Mouse (Mus musculus) small intestine, adult 2 months (tissue): Measurements from ENCODE around the gene Sdhaf1. TPM values are rescaled to one million over a fixed set of nuclear protein-coding genes. Genes with fewer than 3 reads are reported as not detected.

Experiments used
- H3K27ac ChIP-seq: fragments of 200-500 bp; 2 replicates; pipeline ENCODE4 v1.5.1; 2012; ENCODE audit warnings: low read depth, low read length, control low read depth, inconsistent platforms; ENCODE audit not compliant: insufficient read depth
- H3K27me3 ChIP-seq: fragments of 200-500 bp; 2 replicates; pipeline ENCODE4 v1.6.1; 2012; ENCODE audit warnings: mild to moderate bottlenecking, moderate library complexity, low read length, inconsistent platforms; ENCODE audit not compliant: control insufficient read depth, insufficient read depth
- H3K36me3 ChIP-seq: fragments of 200-500 bp; 2 replicates; pipeline ENCODE4 v1.6.1; 2012; ENCODE audit warnings: mild to moderate bottlenecking, low read length, control low read depth, inconsistent platforms; ENCODE audit not compliant: control insufficient read depth, insufficient read depth
- H3K4me1 ChIP-seq: fragments of 200-500 bp; 2 replicates; pipeline ENCODE4 v1.6.1; 2012; ENCODE audit warnings: low read length, inconsistent platforms, mixed read lengths; ENCODE audit not compliant: control insufficient read depth, insufficient read depth, insufficient read length
- H3K4me3 ChIP-seq: fragments of 200-500 bp; 2 replicates; pipeline ENCODE4 v1.5.1; 2012; ENCODE audit warnings: low read depth, mild to moderate bottlenecking, control low read depth, inconsistent platforms, low read length, moderate library complexity
- CTCF ChIP-seq: fragments of 200-500 bp; IDR thresholded peaks from 2 replicates; pipeline ENCODE4 v1.5.1; 2012; ENCODE audit warnings: low read depth, mild to moderate bottlenecking, control low read depth, inconsistent platforms, low read length, moderate library complexity, mixed read lengths; ENCODE audit not compliant: insufficient replicate concordance, insufficient read length; ENCODE audit errors: extremely low read depth
- POLR2A ChIP-seq: fragments of 200-500 bp; IDR thresholded peaks from 2 replicates; pipeline ENCODE4 v1.6.1; 2012; ENCODE audit warnings: low read depth, mild to moderate bottlenecking, control low read depth, inconsistent platforms, low read length, moderate library complexity
- WGBS: fragments of 180-500 bp; shearing (Covaris S2); methylation state at CpG from one replicate; pipeline ENCODE4 v1.1.7; 2018; 5-methylcytosine and 5-hydroxymethylcytosine counted together
- polyA plus RNA-seq: library from polyadenylated mRNA; depleted of rRNA; stranded (reverse); fragments of >200 nt; gene quantifications from 2 replicates; pipeline ENCODE4 v1.2.3, GENCODE M21; 2012

The Sdhaf1 gene
- polyA plus RNA-seq, 1 experiment, result 23.4 TPM

DNA sequence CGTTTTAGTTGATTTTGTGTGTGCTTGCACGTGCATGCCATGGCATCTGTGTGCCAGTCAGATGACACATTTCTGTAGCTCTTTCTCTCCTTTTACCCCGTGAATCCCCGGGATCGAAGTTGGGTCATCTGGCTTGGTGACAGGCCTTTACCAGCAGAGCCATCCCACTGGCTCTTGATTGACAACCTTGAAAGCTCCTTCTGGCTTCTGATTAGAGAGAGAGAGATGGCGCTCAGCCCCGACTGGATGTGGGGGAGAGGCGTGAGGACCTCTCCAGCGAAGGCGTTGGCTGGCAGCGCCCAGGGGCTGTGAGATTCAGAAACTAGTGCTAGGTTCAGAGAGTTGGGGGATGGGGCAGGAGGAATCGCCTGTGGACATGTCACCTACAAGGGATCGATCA, 29.9 kb downstream of the Sdhaf1 start:
- Histone ChIP-seq H3K27ac (no peak overlapping the region), H3K27me3 (peaks cover 8% of the 10 kb centered on the region; the same call in 1 of the 2 replicates), H3K4me3 (no peak overlapping the region), H3K4me1 (no peaks in the 10 kb centered on the region), H3K36me3 (no peaks in the 10 kb centered on the region)
- no peak for TF ChIP-seq POLR2A
- TF ChIP-seq CTCF, result no peak
- 81% methylated on average over 13 of the region's 13 CpGs for WGBS

DNA sequence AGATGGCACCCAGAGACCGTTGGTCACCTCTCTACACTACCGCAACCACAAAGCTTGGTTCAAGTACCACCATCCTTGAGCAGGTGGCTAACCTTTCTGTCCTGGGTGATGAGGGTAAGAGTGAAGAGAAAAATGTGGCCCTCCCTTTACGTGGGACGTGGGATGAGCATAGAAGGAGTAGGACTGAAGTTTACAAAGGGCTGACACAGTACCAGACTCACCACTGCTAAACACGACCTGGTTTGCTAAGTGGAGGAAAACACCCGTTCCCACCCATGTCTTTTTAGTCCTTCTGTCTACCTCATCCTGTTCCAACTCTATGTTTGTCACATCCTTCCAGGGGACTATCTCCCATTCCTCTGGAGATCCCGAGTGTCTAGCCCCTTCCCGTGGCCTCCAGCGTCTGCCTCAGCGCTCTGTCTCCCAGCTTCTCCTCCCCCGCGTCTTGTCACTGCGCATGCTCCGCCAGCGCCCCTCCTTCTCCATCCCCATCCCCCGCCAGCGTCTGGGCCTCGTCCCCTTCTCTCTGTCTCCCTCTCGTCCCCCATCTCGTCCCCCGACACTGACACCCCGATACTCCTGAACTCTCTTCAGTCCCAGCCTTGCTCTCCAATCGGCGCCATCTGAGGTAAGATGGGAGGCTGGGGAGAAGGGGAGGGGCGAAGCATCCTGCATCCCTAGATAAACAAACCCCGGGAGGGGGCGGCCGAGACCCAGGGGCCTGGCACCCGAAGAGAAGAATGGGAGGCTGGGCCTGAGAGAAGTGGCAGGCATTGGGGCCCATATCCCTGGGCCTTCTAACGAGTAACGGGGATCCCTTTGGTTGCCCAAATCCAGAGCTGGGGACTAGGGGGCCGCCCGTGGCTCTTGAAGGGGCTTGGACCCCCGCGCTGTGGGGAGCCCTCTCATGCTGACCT, 32.2 kb downstream of the Sdhaf1 start, which contains the start of gene Clip3:
Gene Clip3, plus strand, starts transcription at position 514 of the 917 bp plus-strand sequence.
- Histone ChIP-seq H3K36me3 (no peaks in the 10 kb centered on the region), H3K4me1 (no peaks in the 10 kb centered on the region), H3K27ac (no peak within 1 kb of the TSS), H3K4me3 (peak within 1 kb of the TSS; percentile 65), H3K27me3 (peaks cover 8% of the 10 kb centered on the region; the same call in 1 of the 2 replicates)
- WGBS, result 13% methylated on average over 35 of the region's 35 CpGs
- TF ChIP-seq CTCF, result no peak
- TF ChIP-seq POLR2A, result no peak

DNA sequence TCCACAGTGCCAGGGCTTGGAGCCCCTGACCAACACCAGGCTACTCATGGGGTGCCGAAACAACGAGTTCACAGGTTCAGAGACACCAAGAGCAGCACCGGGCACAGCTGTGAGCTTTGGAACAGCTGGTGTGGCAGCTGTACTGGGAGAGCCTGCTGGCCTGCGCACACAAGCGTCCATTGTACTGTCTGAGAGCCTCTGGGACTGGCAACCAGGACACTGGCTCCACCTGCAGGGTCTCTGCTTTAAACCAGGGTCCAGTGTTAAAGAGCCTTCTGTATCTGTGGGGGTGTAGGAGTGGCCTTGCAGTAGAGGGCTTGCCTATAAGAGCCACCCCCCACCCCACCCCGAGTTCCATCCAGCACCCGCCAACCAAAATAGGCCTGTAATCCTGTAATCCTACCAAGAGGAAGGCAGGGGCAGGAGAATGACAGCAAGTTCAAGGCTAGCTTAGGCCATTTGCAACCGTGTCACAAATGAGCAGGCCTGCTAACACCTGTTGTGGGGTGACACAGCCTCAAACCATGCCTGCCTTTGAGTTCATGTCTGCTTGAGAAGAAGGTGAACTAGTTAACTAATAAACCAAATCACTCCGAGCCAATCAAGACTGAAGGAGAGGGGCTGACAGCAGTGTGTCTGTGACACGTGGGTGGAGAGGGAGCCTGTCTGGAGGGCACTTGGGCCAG, 33.8 kb downstream of the Sdhaf1 start:
- TF ChIP-seq POLR2A, result no peak
- TF ChIP-seq CTCF, result no peak
- Histone ChIP-seq H3K36me3 (no peaks in the 10 kb centered on the region), H3K4me1 (no peaks in the 10 kb centered on the region), H3K4me3 (no peak overlapping the region), H3K27ac (no peak overlapping the region), H3K27me3 (peaks cover 8% of the 10 kb centered on the region; the same call in 1 of the 2 replicates)
- 56% methylated on average over 10 of the region's 10 CpGs for WGBS

DNA sequence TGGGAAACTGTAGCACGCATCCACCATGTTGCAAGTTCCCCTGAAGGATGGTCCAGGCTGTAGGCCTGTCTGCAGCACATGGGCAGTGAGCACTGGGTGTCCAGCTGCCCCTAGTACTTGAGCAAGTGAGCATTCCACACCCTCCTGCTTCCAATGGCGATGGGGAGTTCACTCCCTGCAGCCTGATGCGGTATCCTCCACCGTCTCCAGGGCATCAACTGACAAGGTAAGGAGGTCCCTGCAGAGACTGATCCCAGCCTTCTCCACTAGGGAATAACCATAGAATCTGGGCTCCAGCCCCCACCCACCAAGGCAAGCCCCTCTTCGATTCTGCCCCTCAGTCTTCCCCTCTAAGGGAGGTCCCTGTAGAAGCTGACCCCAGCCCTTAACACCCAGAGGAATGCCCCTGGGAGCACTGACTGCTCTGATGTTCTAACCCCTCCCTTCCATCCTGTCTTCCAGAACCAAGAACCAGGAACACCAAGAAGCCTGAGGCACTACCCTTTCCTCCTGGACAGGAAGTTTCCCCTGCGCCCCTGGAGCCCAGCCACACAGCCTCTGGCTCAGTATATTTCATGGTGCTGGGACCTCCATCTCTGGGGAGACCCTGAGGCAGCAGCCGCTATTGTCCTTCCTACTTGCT, 34.5 kb downstream of the Sdhaf1 start:
- Histone ChIP-seq H3K4me1 (no peaks in the 10 kb centered on the region), H3K4me3 (no peak overlapping the region), H3K27me3 (peaks cover 8% of the 10 kb centered on the region; the same call in 1 of the 2 replicates), H3K27ac (no peak overlapping the region), H3K36me3 (no peaks in the 10 kb centered on the region)
- no peak for TF ChIP-seq CTCF
- no peak for TF ChIP-seq POLR2A
- WGBS, result 72% methylated on average over 7 of the region's 7 CpGs

DNA sequence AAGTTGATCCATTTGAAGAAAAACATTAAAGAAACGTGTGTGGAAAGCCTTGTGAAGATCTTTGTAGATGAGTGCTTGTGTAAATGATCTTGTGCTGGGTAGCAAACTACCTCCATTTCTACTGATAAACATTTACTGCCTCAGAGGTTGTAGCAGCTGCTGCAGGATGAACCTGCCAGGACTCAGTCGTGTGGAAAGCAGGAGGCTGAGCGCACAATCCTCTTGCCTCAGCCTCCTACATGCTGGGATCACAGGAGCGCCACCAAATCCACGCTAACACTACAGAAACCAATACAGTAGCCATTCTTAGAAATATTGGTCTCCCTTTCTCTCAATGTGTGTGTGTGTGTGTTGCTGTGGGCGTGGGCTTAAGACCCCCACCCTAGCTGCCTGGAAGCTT, 35.6 kb downstream of the Sdhaf1 start:
- no peak overlapping the region for H3K27ac ChIP-seq
- 57% methylated on average over 6 of the region's 6 CpGs for WGBS
- TF ChIP-seq POLR2A, result no peak
- no peak for TF ChIP-seq CTCF
- H3K27me3 ChIP-seq, result peaks cover 8% of the 10 kb centered on the region; the same call in 1 of the 2 replicates
- H3K36me3 ChIP-seq, result no peaks in the 10 kb centered on the region
- H3K4me1 ChIP-seq, result no peaks in the 10 kb centered on the region
- H3K4me3 ChIP-seq, result no peak overlapping the region

DNA sequence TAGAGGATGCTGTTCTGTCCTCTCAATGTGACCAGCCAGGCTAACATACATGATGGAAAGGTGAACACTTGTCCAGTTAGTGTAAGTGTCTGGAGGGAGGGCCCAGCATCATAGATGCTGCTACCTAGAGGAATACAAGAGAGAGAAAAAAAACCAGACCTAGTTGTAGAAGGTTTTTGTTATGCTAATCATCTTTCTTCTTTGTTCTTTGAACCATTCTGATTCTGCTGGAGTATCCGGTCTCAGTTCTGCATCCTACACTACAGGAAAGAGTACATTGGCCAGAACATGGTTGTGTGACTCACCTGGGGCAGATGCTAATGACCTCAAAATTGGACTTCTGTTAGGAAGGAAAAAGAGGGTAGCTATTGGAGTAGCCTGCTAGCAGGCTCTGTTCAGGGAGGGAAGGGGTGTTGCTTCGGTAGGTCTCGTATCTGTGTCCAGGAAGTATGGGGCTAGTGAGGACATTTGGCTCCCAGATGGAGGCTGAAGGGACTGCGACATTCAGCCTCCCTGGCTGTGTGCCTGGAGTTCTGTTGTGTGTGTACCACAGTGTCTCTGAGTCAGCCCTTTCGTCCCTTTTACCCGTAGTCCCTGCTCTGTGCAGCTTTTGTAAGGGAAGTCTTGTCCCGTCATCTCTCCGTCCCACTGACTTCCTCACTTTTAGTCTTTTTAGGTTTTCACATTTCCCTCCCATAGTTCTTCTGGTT, 36.8 kb downstream of the Sdhaf1 start:
- Histone ChIP-seq H3K27me3 (peaks cover 8% of the 10 kb centered on the region; the same call in 1 of the 2 replicates), H3K36me3 (no peaks in the 10 kb centered on the region), H3K4me1 (no peaks in the 10 kb centered on the region), H3K27ac (no peak overlapping the region), H3K4me3 (no peak overlapping the region)
- TF ChIP-seq POLR2A (no peak), CTCF (no peak)
- 53% methylated on average over 8 of the region's 8 CpGs for WGBS
